Mouse (Mus musculus) monocyte, adult 2 months (primary cell): ENCODE measurements around the gene Xcl1.
"Not testable (repeated sequence)": the region's sequence is repeated elsewhere in the genome, so short reads cannot be mapped to it uniquely, and the experiment has no call there.

ENCODE experiments used
- DNase-seq, 2 experiments: peaks; one replicate each; pipeline ENCODE4 v3.0.0; 2022; ENCODE audit warnings: low spot score in 2 of 2, low read depth in 1 of 2

Gene Xcl1

DNA sequence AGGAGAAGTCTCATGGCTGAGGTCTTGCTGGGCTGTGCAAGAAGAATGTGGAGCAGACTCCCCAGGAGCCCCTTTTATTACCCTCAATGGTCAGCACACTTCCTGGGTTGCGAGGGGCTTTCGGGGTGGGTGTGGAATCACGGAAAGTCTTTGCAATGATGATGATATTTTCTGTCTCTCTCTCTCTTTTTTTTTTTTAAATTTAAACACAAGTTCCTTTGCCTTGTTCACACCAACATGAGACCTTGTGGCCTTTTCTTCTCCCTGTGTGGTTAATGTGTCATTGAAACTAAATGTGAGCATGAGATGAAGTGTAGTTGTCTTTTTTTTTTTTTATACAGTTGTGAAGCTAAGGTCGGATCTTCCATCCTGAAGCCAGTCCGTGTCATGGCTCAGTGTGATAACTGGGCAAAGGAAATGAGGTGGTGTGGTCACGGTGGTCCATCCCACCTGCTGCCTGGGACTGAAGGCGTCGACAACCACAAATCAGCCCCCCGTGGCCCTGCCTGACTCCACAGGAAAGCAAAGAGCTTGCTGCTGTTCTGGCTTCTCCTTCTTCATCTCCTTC lies at the start of gene Xcl1:
Xcl1 (minus strand) TSS at position 51 of the 568 bp plus-strand sequence.
- no peak for DNase-seq

DNA sequence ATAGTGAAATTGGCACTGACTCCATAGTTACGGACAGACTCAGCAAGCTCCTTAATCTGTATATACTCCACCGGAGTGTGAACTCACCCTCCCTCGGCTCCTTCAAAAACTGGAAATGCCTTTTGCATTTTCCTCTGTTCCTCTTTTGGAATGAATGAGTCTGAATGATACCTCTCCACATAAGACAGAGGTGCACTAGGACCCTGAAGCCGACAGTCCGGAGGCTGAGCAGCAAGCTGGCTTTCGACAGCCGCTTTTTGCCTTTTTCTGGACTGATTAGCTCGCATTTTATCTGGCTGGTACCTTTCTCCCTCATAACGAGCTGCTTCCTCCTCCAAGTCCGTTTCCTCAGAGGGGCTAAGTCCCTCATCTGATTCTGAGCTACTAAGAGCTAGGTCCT lies 49.4 kb upstream of the Xcl1 start:
- not testable (repeated sequence) for DNase-seq

DNA sequence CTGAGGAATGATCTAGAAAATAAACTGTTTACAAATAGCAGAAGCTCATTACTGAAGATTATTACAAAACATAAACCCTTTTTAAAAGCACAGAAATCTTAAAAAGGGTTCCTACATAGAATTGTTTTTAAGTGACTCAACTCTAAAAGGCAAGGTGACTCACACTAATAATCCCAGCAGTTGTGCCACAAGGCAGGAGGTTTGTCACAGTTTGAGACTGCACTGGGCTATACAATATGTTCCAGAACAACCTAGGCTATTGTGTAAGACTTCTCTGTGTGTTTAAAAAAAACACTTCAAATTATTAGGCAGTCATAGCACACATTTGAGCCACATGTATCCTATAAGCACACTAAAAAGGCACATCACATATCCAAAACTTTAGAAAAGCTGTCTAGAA lies 42.0 kb upstream of the Xcl1 start:
- no peak for DNase-seq

DNA sequence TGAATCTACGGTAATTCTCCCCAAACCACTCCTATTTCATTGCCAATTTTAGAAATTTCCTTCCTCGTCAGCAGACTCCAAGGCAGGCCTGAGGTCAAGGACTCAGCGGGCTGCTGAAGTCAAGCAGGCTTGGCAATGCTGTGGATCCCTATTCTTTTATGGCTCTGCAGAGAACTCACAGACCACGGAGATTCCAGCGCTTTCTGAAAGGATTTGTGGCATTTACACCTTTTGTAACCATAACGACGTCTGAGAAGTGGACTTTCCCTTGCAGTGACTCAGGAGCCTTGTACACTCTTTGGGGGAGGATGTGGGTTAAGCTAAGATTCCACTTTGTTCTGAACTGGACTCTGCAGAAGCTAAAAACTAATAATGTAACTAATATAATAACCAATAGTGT lies 40.4 kb upstream of the Xcl1 start:
- no peak for DNase-seq

GRCm38 (mm10) chr1:164975276-164975675 lies 39.9 kb upstream of the Xcl1 start:
- no peak for DNase-seq

DNA sequence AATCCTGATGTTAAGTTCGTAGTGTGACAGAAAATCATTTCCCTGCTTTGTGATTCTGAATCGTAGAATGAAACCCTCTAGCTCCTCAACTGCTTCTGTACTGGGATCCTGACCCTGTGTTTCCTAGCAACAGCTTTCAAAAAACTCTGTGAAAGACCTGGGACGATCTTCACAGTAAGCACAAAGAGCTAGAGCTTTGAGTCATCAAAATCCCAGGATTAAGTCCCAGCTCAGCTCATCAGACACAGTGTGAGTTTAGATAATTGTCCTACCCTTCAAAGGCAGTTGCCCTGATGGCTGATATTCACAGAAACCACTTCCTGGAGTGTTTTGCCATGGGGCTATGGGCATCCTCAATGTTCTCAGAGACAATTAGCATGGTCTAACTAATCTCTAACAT lies 38.5 kb upstream of the Xcl1 start:
- DNase-seq = no peak

DNA sequence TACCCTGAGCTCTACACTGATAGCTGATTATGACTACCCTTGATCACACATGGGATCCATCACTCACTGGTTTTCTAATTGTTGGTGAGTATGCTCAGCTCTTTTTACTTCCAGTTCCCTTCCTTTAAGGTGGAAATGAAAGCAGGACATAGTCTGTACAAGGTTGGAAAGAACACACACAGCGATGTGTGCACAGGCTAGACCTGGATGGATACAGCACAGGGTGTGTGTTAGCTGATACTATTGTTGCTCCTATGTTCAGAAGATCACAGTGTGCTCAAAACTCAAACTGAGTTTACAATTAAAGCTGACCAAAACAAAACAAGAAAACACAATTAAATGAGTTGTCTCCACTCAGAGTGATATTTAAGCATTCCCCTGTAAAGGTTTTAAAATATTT lies 38.0 kb upstream of the Xcl1 start:
- no peak for DNase-seq

- no peak for DNase-seq
Observed at GRCm38 (mm10) chr1:164972744-164973143, 37.4 kb upstream of the Xcl1 start.

- DNase-seq = no peak
Observed at GRCm38 (mm10) chr1:164966095-164966698, 30.9 kb upstream of the Xcl1 start.

GRCm38 (mm10) chr1:164960610-164961009 lies 25.3 kb upstream of the Xcl1 start:
- no peak for DNase-seq

DNA sequence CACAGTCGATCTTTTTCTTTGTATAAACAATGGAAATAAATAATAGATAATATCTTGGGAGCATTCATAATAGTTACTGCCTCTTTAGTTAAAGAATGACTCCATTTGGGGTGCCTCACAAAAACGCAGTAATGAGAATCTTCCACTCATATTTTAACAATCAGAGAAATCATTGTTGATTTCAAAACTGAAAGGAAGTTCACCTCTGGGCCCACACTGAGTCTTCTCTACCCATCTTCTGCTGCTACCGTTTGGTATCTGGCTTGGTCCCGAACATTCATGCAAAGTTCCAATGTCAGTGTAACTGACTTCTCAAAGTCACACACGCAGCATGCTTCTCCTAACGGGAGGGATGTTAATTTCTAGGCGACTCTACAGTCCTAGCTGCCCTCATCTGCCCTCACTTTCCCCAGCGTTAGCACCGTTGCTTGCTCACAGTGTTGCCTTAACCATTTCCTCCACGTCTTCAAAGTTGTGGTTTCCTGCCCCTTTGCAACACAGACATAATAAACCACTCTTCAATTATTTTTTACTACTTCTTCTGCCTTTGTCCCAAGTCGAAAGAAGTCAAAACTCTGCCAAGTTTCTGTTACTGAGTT lies 24.6 kb upstream of the Xcl1 start:
- no peak for DNase-seq

- no peak for DNase-seq
Observed at GRCm38 (mm10) chr1:164959160-164959559, 23.8 kb upstream of the Xcl1 start.

DNA sequence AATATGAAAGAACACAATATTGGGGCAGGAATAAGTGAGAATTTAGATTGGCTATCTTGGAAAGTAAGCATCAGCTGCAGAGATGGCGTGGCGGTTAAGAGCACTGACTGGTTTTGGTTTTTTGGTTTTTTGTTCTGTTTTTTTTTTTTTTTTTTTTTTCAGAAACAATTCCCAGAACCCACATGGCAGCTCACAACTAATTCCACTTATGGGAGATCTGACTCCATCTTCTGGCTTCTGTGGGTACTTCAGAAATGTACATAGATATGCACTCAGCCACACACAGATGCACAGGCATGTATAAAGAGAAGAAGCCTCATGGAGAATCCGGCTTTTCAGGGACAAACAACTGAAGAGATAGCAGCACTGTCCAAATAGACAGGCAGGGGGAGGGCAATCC lies 22.6 kb upstream of the Xcl1 start:
- no peak for DNase-seq

DNA sequence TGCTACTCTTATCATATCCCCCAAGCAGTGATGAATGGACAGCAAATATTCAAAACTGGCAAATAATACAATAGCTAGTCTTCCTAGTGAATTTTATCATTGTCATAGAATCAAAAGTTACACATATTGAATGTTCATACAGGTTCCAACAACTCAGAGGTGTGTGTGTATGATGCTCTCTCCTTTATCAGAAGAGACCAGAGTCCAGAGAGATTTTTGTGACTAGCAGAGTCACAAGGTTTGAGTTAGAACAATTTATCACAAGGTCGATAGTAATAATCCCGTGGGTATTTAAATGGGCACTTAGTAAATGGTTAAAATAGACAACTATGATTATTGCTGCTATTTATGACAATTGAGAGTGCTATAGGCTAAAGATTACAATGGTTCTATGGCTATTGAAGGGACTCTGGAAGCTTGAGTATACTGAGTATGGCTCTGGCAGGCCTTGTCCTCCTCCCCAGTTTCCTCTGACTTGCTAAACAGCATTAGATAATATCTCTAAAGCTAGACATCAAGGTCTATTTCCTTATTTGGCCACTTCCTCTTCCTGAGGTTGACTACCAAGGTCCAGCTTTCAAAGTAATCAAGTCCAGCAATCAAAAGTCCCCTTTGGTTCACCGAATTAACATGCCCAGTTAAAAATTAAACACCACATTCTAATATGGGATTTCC lies 21.5 kb upstream of the Xcl1 start:
- DNase-seq = no peak

GRCm38 (mm10) chr1:164955452-164956196 lies 20.3 kb upstream of the Xcl1 start:
- no peak for DNase-seq

- DNase-seq = no peak
Observed at GRCm38 (mm10) chr1:164953574-164953973, 18.2 kb upstream of the Xcl1 start.

- DNase-seq = no peak
Observed at GRCm38 (mm10) chr1:164936060-164936459, 733 bp upstream of the Xcl1 start.

GRCm38 (mm10) chr1:164933441-164934188 lies 1.7 kb downstream of the Xcl1 start:
- DNase-seq = no peak

DNA sequence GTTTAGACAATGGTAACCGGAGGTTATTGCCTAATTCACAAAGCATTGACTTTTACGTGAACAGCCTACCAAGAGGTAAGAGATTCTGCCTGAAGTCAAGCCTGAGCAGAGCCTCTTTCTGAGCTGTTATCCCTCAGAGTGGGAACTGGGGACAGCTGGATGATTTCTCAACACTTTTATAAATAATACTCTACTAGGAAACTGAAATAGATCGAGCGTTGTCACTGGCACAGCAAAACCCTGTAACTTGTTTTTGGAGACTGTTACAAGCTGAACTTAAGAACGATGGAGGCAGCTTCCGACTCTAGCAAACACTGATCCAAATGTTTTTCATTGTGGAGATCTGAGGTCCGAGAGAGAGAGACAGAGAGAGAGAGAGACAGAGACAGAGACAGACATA lies 4.2 kb downstream of the Xcl1 start:
- no peak for DNase-seq

GRCm38 (mm10) chr1:164930006-164930405 lies 5.3 kb downstream of the Xcl1 start:
- no peak for DNase-seq
